Mouse (Mus musculus): ENCODE measurements at regions not wholly inside any gene's neighbourhood (a gene's known extent, or its start where the extent isn't known, plus 50 kb on each side); places are given as distances from the start of the nearest gene placed in this dataset.

DNA sequence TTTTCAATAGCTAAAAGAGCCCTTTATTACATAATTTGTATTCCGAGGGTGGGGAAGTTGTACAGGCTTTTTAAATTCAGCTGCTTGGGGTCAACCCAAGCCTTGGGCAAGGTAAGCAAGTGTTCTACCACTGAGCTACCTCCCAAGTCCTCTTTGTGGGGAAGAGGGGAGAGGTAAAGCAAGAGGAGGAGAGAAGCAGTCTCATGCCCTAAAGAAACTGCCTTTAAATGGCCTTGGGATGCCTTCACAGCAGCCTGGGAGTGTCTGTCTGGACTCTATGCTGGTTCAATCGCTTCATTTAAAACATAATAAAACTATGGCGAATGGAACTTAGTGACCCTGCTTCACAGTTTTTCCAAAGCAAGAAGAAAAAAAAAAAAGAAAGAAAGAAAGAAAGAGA, 77.0 kb upstream of the Mad2l1 start:
- no peaks in the 10 kb centered on the region for H3K4me1 ChIP-seq (ENCODE audit: insufficient read depth, low read length)
- no peaks in the 10 kb centered on the region for H3K9me3 ChIP-seq (ENCODE audit: low read length)
- no peak overlapping the region for H3K4me3 ChIP-seq (ENCODE audit: low read depth, low read length)
- H3K27me3 ChIP-seq (ENCODE audit: insufficient read depth, low read length), result no peaks in the 10 kb centered on the region
- no peak for DNase-seq (ENCODE audit: low spot score)
- WGBS, result 34% methylated on average over 3 of the region's 3 CpGs
- no peak overlapping the region for H3K4me2 ChIP-seq (ENCODE audit: low read depth, low read length, poor library complexity, severe bottlenecking)
- no peak for TF ChIP-seq CTCF (IDR thresholded peaks at IDR 0.05)
- H3K9ac ChIP-seq (replicated peaks; ENCODE audit: low read length, poor library complexity, severe bottlenecking), result no peak overlapping the region
- ATAC-seq (ENCODE audit: low FRiP score), result no peak
- H3K27ac ChIP-seq (ENCODE audit: low read depth, low read length), result no peak overlapping the region
- H3K36me3 ChIP-seq (ENCODE audit: insufficient read depth, low read length), result no peaks in the 10 kb centered on the region

DNA sequence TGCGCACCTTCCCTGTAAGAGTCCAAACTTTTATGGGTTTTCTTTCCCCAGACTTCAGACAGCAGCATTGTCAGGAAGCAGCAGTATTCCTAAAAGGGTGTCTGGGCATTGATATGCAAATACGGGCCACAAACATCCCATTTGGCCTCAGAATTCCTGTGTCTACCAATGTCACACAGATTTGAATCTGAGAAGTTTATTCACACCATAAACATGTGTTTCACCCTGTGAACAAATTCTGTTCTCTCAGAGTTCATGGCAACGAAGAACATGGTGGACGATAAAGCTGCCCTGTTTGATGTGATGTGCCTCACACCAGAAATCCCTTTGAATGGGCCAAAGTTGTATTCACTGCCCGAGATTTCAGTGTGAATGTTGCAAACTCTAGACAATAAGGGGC, 70.7 kb upstream of the Mad2l1 start:
- 36% methylated on average over 4 of the region's 5 CpGs for WGBS
- no peaks in the 10 kb centered on the region for H3K9me3 ChIP-seq (ENCODE audit: low read length)
- ATAC-seq (ENCODE audit: low FRiP score) (no peak), DNase-seq (ENCODE audit: low spot score) (peak; percentile 15)
- H3K4me3 ChIP-seq (ENCODE audit: low read depth, low read length), result no peak overlapping the region
- H3K36me3 ChIP-seq (ENCODE audit: insufficient read depth, low read length), result no peaks in the 10 kb centered on the region
- H3K4me1 ChIP-seq (ENCODE audit: insufficient read depth, low read length), result no peaks in the 10 kb centered on the region
- no peaks in the 10 kb centered on the region for H3K27me3 ChIP-seq (ENCODE audit: insufficient read depth, low read length)
- TF ChIP-seq CTCF (IDR thresholded peaks at IDR 0.05), result no peak
- no peak overlapping the region for H3K27ac ChIP-seq (ENCODE audit: low read depth, low read length)
- H3K9ac ChIP-seq (replicated peaks; ENCODE audit: low read length, poor library complexity, severe bottlenecking), result no peak overlapping the region
- no peak overlapping the region for H3K4me2 ChIP-seq (ENCODE audit: low read depth, low read length, poor library complexity, severe bottlenecking)

DNA sequence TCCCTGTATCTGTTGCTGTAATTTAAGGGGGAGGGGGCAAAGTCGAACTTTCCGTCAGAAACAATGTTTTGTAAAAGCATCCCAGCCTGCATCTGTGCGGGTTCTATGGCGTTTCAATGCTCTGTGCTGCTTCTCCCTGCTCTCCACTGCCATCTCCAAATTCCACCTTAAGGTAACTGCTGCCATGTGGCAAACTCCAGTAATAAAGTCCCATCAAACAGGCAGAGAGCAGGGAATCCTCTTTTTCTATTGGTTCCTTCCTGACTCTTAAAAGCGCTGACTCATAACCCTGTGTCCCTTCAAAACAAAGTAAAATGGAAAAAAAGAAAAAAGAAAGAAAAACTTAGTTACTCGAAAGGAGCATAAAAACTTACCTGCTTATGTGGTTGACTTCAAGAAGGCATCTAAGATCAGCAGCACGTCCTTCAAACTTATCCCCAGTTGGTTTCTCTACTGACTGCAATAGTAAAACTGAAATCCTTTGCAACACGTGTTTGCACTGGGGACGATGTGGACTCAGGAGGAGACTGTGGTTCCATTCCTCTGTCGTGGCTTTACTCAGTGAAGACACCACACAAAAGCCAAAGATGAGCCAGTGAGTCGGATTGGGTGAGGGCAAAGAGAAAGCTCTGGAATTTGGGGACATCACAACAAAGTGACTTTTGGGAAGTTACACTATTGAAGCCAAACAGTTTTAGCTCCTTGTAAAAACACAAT, 69.9 kb upstream of the Mad2l1 start:
- no peak overlapping the region for H3K4me2 ChIP-seq (ENCODE audit: low read depth, low read length, poor library complexity, severe bottlenecking)
- H3K4me1 ChIP-seq (ENCODE audit: insufficient read depth, low read length), result no peaks in the 10 kb centered on the region
- H3K9me3 ChIP-seq (ENCODE audit: low read length), result no peaks in the 10 kb centered on the region
- no peak overlapping the region for H3K4me3 ChIP-seq (ENCODE audit: low read depth, low read length)
- no peaks in the 10 kb centered on the region for H3K27me3 ChIP-seq (ENCODE audit: insufficient read depth, low read length)
- no peak overlapping the region for H3K9ac ChIP-seq (replicated peaks; ENCODE audit: low read length, poor library complexity, severe bottlenecking)
- DNase-seq (ENCODE audit: low spot score) (no peak), ATAC-seq (ENCODE audit: low FRiP score) (no peak)
- H3K27ac ChIP-seq (ENCODE audit: low read depth, low read length), result no peak overlapping the region
- no peaks in the 10 kb centered on the region for H3K36me3 ChIP-seq (ENCODE audit: insufficient read depth, low read length)
- TF ChIP-seq CTCF (IDR thresholded peaks at IDR 0.05), result no peak
- WGBS, result 52% methylated on average over 11 of the region's 11 CpGs

DNA sequence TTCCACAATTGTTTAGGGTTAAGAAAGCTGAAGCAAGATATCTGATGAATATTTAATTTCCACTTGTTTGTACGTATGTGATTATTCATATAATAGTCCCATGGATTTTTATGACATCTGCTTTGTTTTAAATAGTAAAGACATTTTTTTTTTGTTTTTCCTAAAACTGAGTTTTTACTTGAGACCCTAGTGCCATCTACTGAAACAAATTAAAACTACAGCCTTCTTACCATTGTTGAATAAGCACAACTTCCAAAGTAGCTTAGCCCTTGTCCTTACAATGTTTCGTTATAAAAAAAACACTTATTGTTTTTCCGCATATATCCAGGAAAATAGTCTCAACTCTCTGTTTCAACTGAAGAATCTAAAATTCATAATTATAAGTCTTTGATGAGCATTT, 68.4 kb upstream of the Mad2l1 start:
- Histone ChIP-seq H3K27me3 (ENCODE audit: insufficient read depth, low read length) (no peaks in the 10 kb centered on the region), H3K4me1 (ENCODE audit: insufficient read depth, low read length) (no peaks in the 10 kb centered on the region), H3K4me3 (ENCODE audit: low read depth, low read length) (no peak overlapping the region), H3K4me2 (ENCODE audit: low read depth, low read length, poor library complexity, severe bottlenecking) (no peak overlapping the region), H3K9me3 (ENCODE audit: low read length) (no peaks in the 10 kb centered on the region), H3K27ac (ENCODE audit: low read depth, low read length) (no peak overlapping the region), H3K36me3 (ENCODE audit: insufficient read depth, low read length) (no peaks in the 10 kb centered on the region), H3K9ac (replicated peaks; ENCODE audit: low read length, poor library complexity, severe bottlenecking) (no peak overlapping the region)
- DNase-seq (ENCODE audit: low spot score), result peak; percentile 60
- no peak for ATAC-seq (ENCODE audit: low FRiP score)
- peak; percentile 82 for TF ChIP-seq CTCF (IDR thresholded peaks at IDR 0.05)
- WGBS, result 32% methylated on average over 3 of the region's 3 CpGs

DNA sequence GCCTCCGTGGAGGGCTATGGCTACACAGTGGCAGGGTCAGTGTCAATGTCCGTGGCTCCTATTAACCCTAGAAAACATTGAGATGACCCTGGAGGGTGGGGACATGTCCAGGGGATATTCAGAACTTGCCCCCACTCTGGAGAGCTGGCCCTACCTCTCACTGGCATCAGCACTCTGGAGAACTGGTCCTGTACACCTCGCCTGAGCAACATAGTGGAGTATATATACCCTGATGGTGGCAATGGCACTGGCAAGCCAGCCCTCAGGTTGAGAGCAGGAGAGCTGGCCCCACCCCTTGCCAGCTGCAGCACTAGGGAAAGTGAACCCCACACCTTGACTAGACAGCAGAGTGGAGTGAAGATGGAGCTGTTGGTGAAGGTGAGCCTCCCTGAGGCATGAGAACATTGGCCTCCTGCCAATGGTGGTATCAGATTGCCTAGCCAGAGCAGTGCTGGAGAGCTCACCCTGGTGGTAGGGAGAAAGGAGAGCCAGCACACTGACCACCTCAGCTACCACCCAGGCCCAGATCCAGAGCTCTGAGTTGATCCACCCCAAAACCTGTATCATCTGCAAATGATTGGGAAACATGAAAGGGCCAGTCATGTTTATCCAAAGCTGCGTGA, 64.5 kb upstream of the Mad2l1 start:
- no peak overlapping the region for H3K27ac ChIP-seq (ENCODE audit: low read depth, low read length)
- DNase-seq (ENCODE audit: low spot score), result no peak
- no peaks in the 10 kb centered on the region for H3K27me3 ChIP-seq (ENCODE audit: insufficient read depth, low read length)
- no peaks in the 10 kb centered on the region for H3K9me3 ChIP-seq (ENCODE audit: low read length)
- 92% methylated on average over 4 of the region's 4 CpGs for WGBS
- H3K4me2 ChIP-seq (ENCODE audit: low read depth, low read length, poor library complexity, severe bottlenecking), result no peak overlapping the region
- H3K9ac ChIP-seq (replicated peaks; ENCODE audit: low read length, poor library complexity, severe bottlenecking), result no peak overlapping the region
- no peaks in the 10 kb centered on the region for H3K4me1 ChIP-seq (ENCODE audit: insufficient read depth, low read length)
- no peak for TF ChIP-seq CTCF (IDR thresholded peaks at IDR 0.05)
- no peaks in the 10 kb centered on the region for H3K36me3 ChIP-seq (ENCODE audit: insufficient read depth, low read length)
- H3K4me3 ChIP-seq (ENCODE audit: low read depth, low read length), result no peak overlapping the region
- ATAC-seq (ENCODE audit: low FRiP score), result peak; percentile 27; the same call in 1 of the 2 replicates

DNA sequence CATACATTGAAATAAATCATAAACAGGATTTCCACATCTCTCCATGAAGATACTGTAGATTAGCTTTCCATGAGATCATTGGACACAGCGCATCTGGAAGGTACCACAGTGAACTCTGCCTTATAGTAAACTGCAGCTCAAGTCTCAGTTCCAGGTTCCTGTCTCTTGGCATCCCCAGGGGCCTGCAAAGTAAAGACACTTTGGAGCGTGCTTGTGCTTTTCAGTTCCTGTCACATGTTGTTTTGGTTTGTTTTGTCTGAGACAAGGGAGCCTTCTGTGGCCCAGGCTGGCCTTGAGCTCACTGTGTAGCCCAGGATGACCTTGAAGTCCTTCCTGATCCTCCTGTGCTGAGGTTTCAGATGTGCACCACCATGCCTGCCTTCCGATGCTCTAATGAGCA, 63.4 kb upstream of the Mad2l1 start:
- TF ChIP-seq CTCF (IDR thresholded peaks at IDR 0.05), result no peak
- WGBS, result 75% methylated on average over 3 of the region's 3 CpGs
- no peak for DNase-seq (ENCODE audit: low spot score)
- Histone ChIP-seq H3K9me3 (ENCODE audit: low read length) (no peaks in the 10 kb centered on the region), H3K4me3 (ENCODE audit: low read depth, low read length) (no peak overlapping the region), H3K36me3 (ENCODE audit: insufficient read depth, low read length) (no peaks in the 10 kb centered on the region), H3K27ac (ENCODE audit: low read depth, low read length) (no peak overlapping the region), H3K9ac (replicated peaks; ENCODE audit: low read length, poor library complexity, severe bottlenecking) (no peak overlapping the region), H3K27me3 (ENCODE audit: insufficient read depth, low read length) (no peaks in the 10 kb centered on the region), H3K4me2 (ENCODE audit: low read depth, low read length, poor library complexity, severe bottlenecking) (no peak overlapping the region), H3K4me1 (ENCODE audit: insufficient read depth, low read length) (no peaks in the 10 kb centered on the region)
- ATAC-seq (ENCODE audit: low FRiP score), result no peak

Measured in midbrain, postnatal 0 days (tissue).